Mouse (Mus musculus): Measurements from ENCODE around the gene Ube4a.

DNA sequence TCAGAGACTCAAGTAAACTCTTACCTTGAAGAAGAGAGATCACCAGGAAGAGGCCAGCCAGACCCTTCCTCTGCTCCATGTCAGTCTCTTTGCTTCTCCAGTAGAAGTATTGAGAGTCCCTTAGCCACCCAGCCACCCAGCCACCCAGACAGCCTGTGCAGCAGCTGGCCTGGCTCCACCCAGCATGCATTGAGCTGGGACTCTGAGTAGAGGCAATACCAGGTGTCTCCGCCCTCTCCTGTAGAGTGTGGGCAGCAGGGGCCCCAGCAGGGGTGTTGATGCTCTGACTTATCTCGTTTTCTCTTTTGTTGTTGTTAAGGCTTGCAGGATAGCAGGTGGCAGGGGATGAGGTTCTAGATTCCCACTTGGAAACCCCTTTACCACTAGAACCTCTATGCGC, 14.8 kb upstream of the Ube4a start, which contains the start of gene Cd3g:
- TF ChIP-seq EP300 (IDR thresholded peaks at IDR 0.05; ENCODE audit: low read length): no peak
- no peak for TF ChIP-seq UBTF (IDR thresholded peaks at IDR 0.05; ENCODE audit: low read depth, low read length)
- no peak for TF ChIP-seq JUND (conservative IDR thresholded peaks at IDR 0.05; ENCODE audit: low read depth, low read length)
- TF ChIP-seq ZC3H11A (IDR thresholded peaks at IDR 0.05; ENCODE audit: low read depth, low read length): no peak
- no peak for TF ChIP-seq JUN (IDR thresholded peaks at IDR 0.05; ENCODE audit: insufficient read depth, low read depth, low read length)
- TF ChIP-seq CTCF (conservative IDR thresholded peaks at IDR 0.05 in 1 of 2, IDR thresholded peaks at IDR 0.05 in 1 of 2; ENCODE audit: low read depth in 2 of 2, low read length in 2 of 2): no peak
- TF ChIP-seq ELF1 (IDR thresholded peaks at IDR 0.05; ENCODE audit: low read depth, low read length): no peak
- TF ChIP-seq MAFK (IDR thresholded peaks at IDR 0.05; ENCODE audit: insufficient replicate concordance, low read length): no peak
- TF ChIP-seq POLR2AphosphoS2 (IDR thresholded peaks at IDR 0.05; ENCODE audit: low read depth, low read length): no peak
- no peak for TF ChIP-seq SMC3 (IDR thresholded peaks at IDR 0.05; ENCODE audit: low read depth, low read length)
